Mouse (Mus musculus) heart, postnatal 0 days (tissue): Measurements from ENCODE around the gene Irgm2. TPM values are rescaled to one million over a fixed set of nuclear protein-coding genes. Genes with fewer than 3 reads are reported as not detected.
"Not testable (repeated sequence)": the region's sequence is repeated elsewhere in the genome, so short reads cannot be mapped to it uniquely, and the experiment has no call there.

ENCODE experiments used
- ATAC-seq: fragments of 200-750 bp; cut with Nextera tagmentation; 2 replicates; pipeline ENCODE4 v1.8.0; 2017; ENCODE audit warnings: low read depth, moderate number of reproducible peaks, moderate library complexity; ENCODE audit not compliant: insufficient read depth
- DNase-seq: peaks from one replicate; pipeline ENCODE4 v3.0.0-alpha.2; 2016; ENCODE audit warnings: low spot score
- H3K27ac ChIP-seq: fragments of 300-500 bp; sonication (generic); 2 replicates; pipeline ENCODE4 v1.5.1; 2014; ENCODE audit warnings: low read depth, mild to moderate bottlenecking
- H3K27me3 ChIP-seq: fragments of 300-500 bp; sonication (generic); 2 replicates; pipeline ENCODE4 v1.6.1; 2014; ENCODE audit warnings: low read length, mixed read lengths; ENCODE audit not compliant: control insufficient read depth, insufficient read depth
- H3K36me3 ChIP-seq: fragments of 300-500 bp; sonication (generic); replicated peaks from 2 replicates; pipeline ENCODE4 v1.6.1; 2014; ENCODE audit warnings: low read length, mixed read lengths; ENCODE audit not compliant: control insufficient read depth, insufficient read depth
- H3K4me1 ChIP-seq: fragments of 300-500 bp; sonication (generic); 2 replicates; pipeline ENCODE4 v1.6.1; 2014; ENCODE audit warnings: antibody characterized with exemption; ENCODE audit not compliant: control insufficient read depth, insufficient read depth
- H3K4me2 ChIP-seq: fragments of 300-500 bp; sonication (generic); 2 replicates; pipeline ENCODE4 v1.6.1; 2014; ENCODE audit warnings: low read depth, mild to moderate bottlenecking, low read length, moderate library complexity
- H3K4me3 ChIP-seq: fragments of 300-500 bp; sonication (generic); 2 replicates; pipeline ENCODE4 v1.5.1; 2014; ENCODE audit warnings: low read depth, low read length
- H3K9ac ChIP-seq: fragments of 300-500 bp; sonication (generic); replicated peaks from 2 replicates; pipeline ENCODE4 v1.6.1; 2014; ENCODE audit warnings: low read depth, low read length, mixed read lengths
- H3K9me3 ChIP-seq: fragments of 300-500 bp; sonication (generic); replicated peaks from 2 replicates; pipeline ENCODE4 v1.6.1; 2016; ENCODE audit warnings: low read length; ENCODE audit not compliant: control insufficient read depth
- CTCF ChIP-seq: IDR thresholded peaks from 2 replicates; pipeline ENCODE4 v1.5.1; 2016; ENCODE audit warnings: antibody characterized with exemption, control low read depth, low read depth
- EP300 ChIP-seq: IDR thresholded peaks from 2 replicates; pipeline ENCODE4 v1.6.1; 2016; ENCODE audit warnings: antibody characterized with exemption, low read depth
- WGBS: fragments of 180-500 bp; shearing (Covaris S2); extraction: QIAGEN DNeasy Blood & Tissue Kit; methylation state at CpG from one replicate; pipeline ENCODE4 v1.1.7; 2014; 5-methylcytosine and 5-hydroxymethylcytosine counted together
- polyA plus RNA-seq: library from polyadenylated mRNA; unstranded; fragments of >200 nt; fragmentation: Nextera tagmentation; extraction: Ambion mirVana; gene quantifications from 2 replicates; pipeline ENCODE4 v1.2.1, GENCODE M21; 2015
- total RNA-seq: library from RNA; depleted of rRNA; stranded (reverse); fragments of >200 nt; gene quantifications from 2 replicates; pipeline ENCODE4 v1.2.3, GENCODE M21; 2014; ENCODE audit warnings: low replicate concordance

Irgm2 gene
- total and polyA plus RNA-seq, 2 experiments from 2014 or later: 5.2 to 8.7 TPM

DNA sequence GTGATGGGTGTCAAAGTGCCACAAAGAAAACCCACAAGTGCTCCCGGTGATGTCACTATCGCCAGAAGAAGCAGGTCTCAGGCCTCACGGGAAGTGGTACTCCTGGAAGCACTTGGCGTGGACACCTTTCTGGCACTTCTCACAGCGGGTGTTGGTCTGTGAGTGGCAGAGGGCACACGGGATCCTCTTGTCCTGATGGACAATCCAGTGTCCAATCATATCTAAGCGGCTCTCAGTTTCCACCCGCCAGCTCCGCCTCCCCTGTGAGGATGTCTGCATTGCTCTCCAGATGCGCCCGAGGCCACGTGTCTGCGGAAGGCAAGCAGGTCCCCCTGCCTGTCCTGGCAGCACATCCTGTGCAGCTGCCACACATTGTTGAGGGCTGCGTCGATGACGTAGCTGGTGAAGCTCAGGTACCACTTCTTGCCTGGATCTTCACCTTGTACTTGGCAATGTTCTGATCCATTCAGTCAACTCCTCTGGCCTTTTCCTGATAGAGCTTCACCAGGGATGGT lies 31.0 kb downstream of the Irgm2 start:
- no peaks in the 10 kb centered on the region for H3K36me3 ChIP-seq
- H3K27me3 ChIP-seq: no peaks in the 10 kb centered on the region
- no peaks in the 10 kb centered on the region for H3K9me3 ChIP-seq
- H3K4me1 ChIP-seq: peaks cover 3% of the 10 kb centered on the region; the same call in 1 of the 2 replicates
- TF ChIP-seq CTCF: no peak
- no peak for TF ChIP-seq EP300
- 40% methylated on average over 16 of the region's 16 CpGs for WGBS
- H3K4me3 ChIP-seq: no peak overlapping the region
- no peak overlapping the region for H3K4me2 ChIP-seq
- ATAC-seq (no peak; the same call in 1 of the 2 replicates), DNase-seq (no peak)
- H3K27ac ChIP-seq: no peak overlapping the region
- H3K9ac ChIP-seq: no peak overlapping the region

DNA sequence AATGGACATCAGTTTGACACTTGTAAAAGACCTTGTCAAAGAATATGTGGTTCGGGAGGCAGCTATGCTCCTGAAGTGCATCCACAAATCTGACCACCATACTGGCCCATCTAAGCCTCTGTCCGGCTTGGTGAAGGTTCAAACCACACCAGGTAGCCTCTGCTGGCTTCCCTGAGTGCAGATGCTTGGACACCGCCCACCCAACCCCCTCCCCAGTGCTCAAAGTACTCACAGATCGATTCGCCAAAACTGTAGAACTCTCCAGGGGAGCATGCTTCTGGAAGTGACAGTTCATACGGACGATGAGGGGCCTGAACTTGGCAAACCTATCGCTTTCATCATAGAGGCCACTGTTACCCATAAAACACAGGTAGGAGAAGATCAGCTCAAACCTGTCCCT lies 31.7 kb downstream of the Irgm2 start:
- no peaks in the 10 kb centered on the region for H3K9me3 ChIP-seq
- H3K36me3 ChIP-seq: no peaks in the 10 kb centered on the region
- no peak for ATAC-seq
- WGBS: 76% methylated on average over 8 of the region's 8 CpGs
- H3K27me3 ChIP-seq: no peaks in the 10 kb centered on the region
- no peak overlapping the region for H3K27ac ChIP-seq
- no peak overlapping the region for H3K9ac ChIP-seq
- H3K4me2 ChIP-seq: no peak overlapping the region
- TF ChIP-seq EP300 (no peak), CTCF (no peak)
- no peaks in the 10 kb centered on the region for H3K4me1 ChIP-seq
- H3K4me3 ChIP-seq: no peak overlapping the region
- DNase-seq: no peak

DNA sequence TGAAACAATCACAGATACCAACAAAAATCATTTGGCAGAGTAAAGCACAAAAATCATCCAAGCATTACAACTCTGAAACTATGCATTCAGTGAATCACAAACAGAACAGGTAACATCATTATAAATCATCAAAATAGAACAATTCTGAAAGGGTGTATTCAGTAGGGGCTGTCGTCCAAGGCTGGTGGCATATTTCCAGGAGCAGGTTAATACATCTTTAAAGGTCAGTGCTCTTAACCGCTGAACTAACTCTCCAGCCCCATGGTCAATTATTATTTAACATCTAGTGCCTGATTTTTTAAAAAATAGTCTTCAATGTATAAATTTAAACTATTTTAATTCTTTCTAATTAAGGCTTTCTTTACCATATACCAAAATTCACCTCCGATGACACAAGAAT lies 35.1 kb downstream of the Irgm2 start:
- not testable (repeated sequence) for H3K9me3 ChIP-seq, H3K4me3 ChIP-seq, ATAC-seq, H3K36me3 ChIP-seq, H3K4me1 ChIP-seq, H3K9ac ChIP-seq, H3K4me2 ChIP-seq, H3K27ac ChIP-seq, DNase-seq, H3K27me3 ChIP-seq
- 74% methylated on average over 3 of the region's 3 CpGs for WGBS

DNA sequence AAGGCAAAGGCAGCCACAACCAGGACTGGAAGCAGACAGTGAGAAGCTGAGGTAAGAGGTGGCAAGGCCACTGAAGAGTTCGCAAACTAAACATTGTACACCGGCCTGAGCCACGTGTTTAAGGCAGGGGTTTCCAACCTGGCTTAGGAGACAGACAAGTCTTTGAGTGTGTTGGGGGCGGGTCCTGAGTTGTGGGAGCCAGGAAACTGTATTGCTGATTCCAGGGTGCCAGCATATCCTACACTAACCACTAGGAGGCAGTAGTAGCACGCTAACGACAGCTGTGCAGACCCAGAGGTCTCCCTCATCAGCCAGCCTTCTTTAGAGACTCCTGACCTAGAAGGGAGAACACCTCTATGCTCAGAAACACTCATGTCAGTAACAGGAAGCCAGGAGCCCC lies 35.7 kb downstream of the Irgm2 start:
- Histone ChIP-seq H3K4me2 (no peak overlapping the region), H3K4me3 (no peak overlapping the region), H3K27me3 (no peaks in the 10 kb centered on the region), H3K36me3 (no peaks in the 10 kb centered on the region), H3K9ac (no peak overlapping the region), H3K4me1 (0 out of 2 replicates have a peak, but pooled peaks cover 4% of the 10 kb centered on the region), H3K27ac (no peak overlapping the region), H3K9me3 (no peaks in the 10 kb centered on the region)
- no peak for TF ChIP-seq EP300
- peak; percentile 53 for TF ChIP-seq CTCF
- WGBS: 18% methylated on average over 6 of the region's 6 CpGs
- ATAC-seq (peak; percentile 20; the same call in 1 of the 2 replicates), DNase-seq (peak; percentile 36)

DNA sequence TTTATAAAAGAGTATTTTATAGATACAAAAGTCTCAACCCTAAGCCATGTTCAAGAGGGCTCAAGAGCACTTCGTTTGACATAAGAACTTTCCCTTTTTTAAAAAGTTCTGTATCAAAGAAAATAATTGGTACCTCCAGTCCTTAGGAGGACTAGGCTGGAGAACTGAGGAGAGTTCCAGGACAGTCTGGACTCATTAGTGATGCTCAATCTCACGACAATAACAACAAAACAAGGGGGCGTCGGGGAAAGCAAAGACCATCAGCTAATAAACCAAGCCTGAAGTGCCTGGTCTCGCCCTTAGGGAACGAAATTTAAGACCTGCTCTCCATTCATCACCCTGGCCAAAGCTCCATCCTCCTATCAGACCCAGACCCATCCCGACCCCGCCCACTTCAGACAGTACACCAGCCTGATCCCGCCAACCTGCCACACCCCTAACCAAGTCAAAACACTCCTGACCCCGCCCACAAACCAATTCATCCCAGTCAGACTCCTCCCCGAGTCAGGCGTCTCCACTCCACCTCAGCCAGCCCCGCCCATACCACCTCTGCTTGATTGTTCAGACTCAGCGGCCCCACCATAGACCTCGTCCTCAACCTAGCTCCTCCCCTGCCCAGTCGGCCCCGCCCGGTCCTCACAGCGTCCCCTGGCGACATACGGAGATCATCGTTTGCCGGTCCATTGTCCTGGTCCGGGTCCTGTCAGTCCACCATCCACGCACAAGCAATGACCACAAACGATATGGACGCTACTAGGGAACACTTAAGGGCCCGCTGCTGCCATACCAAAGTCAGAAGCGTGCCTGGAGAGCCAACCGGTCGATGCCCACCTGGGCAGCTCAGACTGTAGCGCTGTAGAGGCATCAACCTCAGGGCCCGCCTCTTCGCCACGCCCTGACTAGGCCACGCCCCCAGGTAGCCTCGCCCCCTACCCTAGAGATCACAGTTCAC lies 39.7 kb downstream of the Irgm2 start:
- ATAC-seq: peak; percentile 84
- Histone ChIP-seq H3K4me1 (0 out of 2 replicates have a peak, but pooled peaks cover 4% of the 10 kb centered on the region), H3K27ac (no peak overlapping the region), H3K4me2 (peak overlapping the region; percentile 60), H3K4me3 (peak overlapping the region; percentile 33), H3K9ac (no peak overlapping the region), H3K36me3 (no peaks in the 10 kb centered on the region), H3K9me3 (no peaks in the 10 kb centered on the region), H3K27me3 (0 out of 2 replicates have a peak, but pooled peaks cover 2% of the 10 kb centered on the region)
- WGBS: 4% methylated on average over 37 of the region's 37 CpGs
- peak; percentile 22; the same call in 1 of the 2 replicates for TF ChIP-seq CTCF
- no peak for TF ChIP-seq EP300
- peak; percentile 50 for DNase-seq
